Mouse (Mus musculus) small intestine, adult 2 months (tissue): ENCODE results near the gene Scn2b. TPM values are rescaled to one million over a fixed set of nuclear protein-coding genes. Genes with fewer than 3 reads are reported as not detected.

ENCODE experiments used
- H3K27ac ChIP-seq: fragments of 200-500 bp; 2 replicates; pipeline ENCODE4 v1.5.1; 2012; ENCODE audit warnings: low read depth, low read length, control low read depth, inconsistent platforms; ENCODE audit not compliant: insufficient read depth
- H3K27me3 ChIP-seq: fragments of 200-500 bp; 2 replicates; pipeline ENCODE4 v1.6.1; 2012; ENCODE audit warnings: mild to moderate bottlenecking, moderate library complexity, low read length, inconsistent platforms; ENCODE audit not compliant: control insufficient read depth, insufficient read depth
- H3K36me3 ChIP-seq: fragments of 200-500 bp; 2 replicates; pipeline ENCODE4 v1.6.1; 2012; ENCODE audit warnings: mild to moderate bottlenecking, low read length, control low read depth, inconsistent platforms; ENCODE audit not compliant: control insufficient read depth, insufficient read depth
- H3K4me1 ChIP-seq: fragments of 200-500 bp; 2 replicates; pipeline ENCODE4 v1.6.1; 2012; ENCODE audit warnings: low read length, inconsistent platforms, mixed read lengths; ENCODE audit not compliant: control insufficient read depth, insufficient read depth, insufficient read length
- H3K4me3 ChIP-seq: fragments of 200-500 bp; 2 replicates; pipeline ENCODE4 v1.5.1; 2012; ENCODE audit warnings: low read depth, mild to moderate bottlenecking, control low read depth, inconsistent platforms, low read length, moderate library complexity
- CTCF ChIP-seq: fragments of 200-500 bp; IDR thresholded peaks from 2 replicates; pipeline ENCODE4 v1.5.1; 2012; ENCODE audit warnings: low read depth, mild to moderate bottlenecking, control low read depth, inconsistent platforms, low read length, moderate library complexity, mixed read lengths; ENCODE audit not compliant: insufficient replicate concordance, insufficient read length; ENCODE audit errors: extremely low read depth
- POLR2A ChIP-seq: fragments of 200-500 bp; IDR thresholded peaks from 2 replicates; pipeline ENCODE4 v1.6.1; 2012; ENCODE audit warnings: low read depth, mild to moderate bottlenecking, control low read depth, inconsistent platforms, low read length, moderate library complexity
- WGBS: fragments of 180-500 bp; shearing (Covaris S2); methylation state at CpG from one replicate; pipeline ENCODE4 v1.1.7; 2018; 5-methylcytosine and 5-hydroxymethylcytosine counted together
- polyA plus RNA-seq: library from polyadenylated mRNA; depleted of rRNA; stranded (reverse); fragments of >200 nt; gene quantifications from 2 replicates; pipeline ENCODE4 v1.2.3, GENCODE M21; 2012; rRNA removed

The Scn2b gene
- polyA plus RNA-seq, 1 experiment = 0.98 TPM

GRCm38 (mm10) chr9:45173475-45173874, 55.9 kb downstream of the Scn2b start:
- H3K27me3 ChIP-seq = no peaks in the 10 kb centered on the region
- H3K27ac ChIP-seq = no peak overlapping the region
- no peak for TF ChIP-seq POLR2A
- no peak for TF ChIP-seq CTCF
- peaks cover 47% of the 10 kb centered on the region for H3K36me3 ChIP-seq
- H3K4me3 ChIP-seq = no peak overlapping the region
- 77% methylated on average over 3 of the region's 3 CpGs for WGBS
- H3K4me1 ChIP-seq = no peaks in the 10 kb centered on the region

GRCm38 (mm10) chr9:45179282-45179681, 61.7 kb downstream of the Scn2b start:
- H3K4me3 ChIP-seq = no peak overlapping the region
- no peak overlapping the region; the same call in 1 of the 2 replicates for H3K27ac ChIP-seq
- 83% methylated on average over 5 of the region's 5 CpGs for WGBS
- peaks cover 68% of the 10 kb centered on the region for H3K36me3 ChIP-seq
- H3K27me3 ChIP-seq = no peaks in the 10 kb centered on the region
- H3K4me1 ChIP-seq = no peaks in the 10 kb centered on the region; the same call in 1 of the 2 replicates
- TF ChIP-seq CTCF (no peak), POLR2A (no peak)

Other genes starting within 250 kb of the Scn2b start
- gene Kmt2a, start 236.5 kb upstream of the Scn2b start, polyA plus RNA-seq = 6.8 and 12.2 TPM in 2 replicates
- 72.7 and 102 TPM in 2 replicates for gene Atp5l, start 197.0 kb upstream of the Scn2b start, polyA plus RNA-seq
- 4.9 and 7.1 TPM in 2 replicates for gene Ube4a, start 152.2 kb upstream of the Scn2b start, polyA plus RNA-seq
- gene Cd3g, start 137.4 kb upstream of the Scn2b start, polyA plus RNA-seq = 2.8 and 4.0 TPM in 2 replicates
- 3.3 and 3.8 TPM in 2 replicates for gene Cd3d, start 136.0 kb upstream of the Scn2b start, polyA plus RNA-seq
- 12.9 and 13.7 TPM in 2 replicates for gene Cd3e, start 108.2 kb upstream of the Scn2b start, polyA plus RNA-seq
- gene Mpzl2, start 78.0 kb upstream of the Scn2b start, polyA plus RNA-seq = 5.3 and 8.2 TPM in 2 replicates
- 11.1 and 12.2 TPM in 2 replicates for gene Mpzl3, start 62.6 kb upstream of the Scn2b start, polyA plus RNA-seq
- 2.5 and 3.9 TPM in 2 replicates for gene Jaml, start 38.6 kb upstream of the Scn2b start, polyA plus RNA-seq
- gene Scn4b, start 20.6 kb downstream of the Scn2b start, polyA plus RNA-seq = 0.06 and 0.09 TPM in 2 replicates
- 0.10 TPM in 1 of 2 replicates, not detected in the other for gene BC049352, start 64.2 kb downstream of the Scn2b start, polyA plus RNA-seq
- gene Tmprss4, start 86.3 kb downstream of the Scn2b start, polyA plus RNA-seq = 65.3 and 108 TPM in 2 replicates
- gene Il10ra, start 151.4 kb downstream of the Scn2b start, polyA plus RNA-seq = 2.9 and 3.3 TPM in 2 replicates
- 0.04 and 0.14 TPM in 2 replicates for gene Tmprss13, start 201.3 kb downstream of the Scn2b start, polyA plus RNA-seq